8 mouse cellular contexts compared by ENCODE assay signal in genomic region chr14:45528861-45529260, GRCm38 (mm10). TPM values are rescaled to one million over a fixed set of nuclear protein-coding genes. Genes with fewer than 3 reads are reported as not detected.
A peak's percentile ranks its signal among the peaks of the same experiment; 100 is the strongest.
DNase-seq lines count a peak whose midpoint lies in the region; ATAC-seq and TF ChIP-seq lines count a peak whose summit lies in the region.

No protein-coding gene starts in this region.

- ATAC-seq in hindbrain, postnatal 0 days = no peak
- ATAC-seq in lung, embryonic 14.5 days (ENCODE audit: insufficient read depth) = peak; percentile 32; the same call in 1 of the 2 replicates
- 0 out of 2 replicates have a peak, but pooled peaks have one; percentile 33 for ATAC-seq in stomach, embryonic 16.5 days (ENCODE audit: insufficient read depth, low FRiP score)

- H3K36me3 ChIP-seq in liver, adult 2 months (ENCODE audit: control insufficient read depth, insufficient read depth, low read length) = no peaks in the 10 kb centered on the region
- peaks cover 4% of the 10 kb centered on the region; the same call in 1 of the 2 replicates for H3K36me3 ChIP-seq in forebrain, embryonic 10.5 days (replicated peaks)
- no peaks in the 10 kb centered on the region for H3K36me3 ChIP-seq in hindbrain, postnatal 0 days (ENCODE audit: insufficient read depth, low read length)
- H3K36me3 ChIP-seq in lung, embryonic 14.5 days (ENCODE audit: insufficient read depth) = 0 out of 2 replicates have a peak, but pooled peaks cover 5% of the 10 kb centered on the region
- H3K36me3 ChIP-seq in stomach, embryonic 16.5 days (ENCODE audit: control insufficient read depth, insufficient read depth, low read length) = no peaks in the 10 kb centered on the region

- no peak for TF ChIP-seq CTCF in liver, adult 2 months (IDR thresholded peaks at IDR 0.05; ENCODE audit: low read depth, low read length)
- no peak for TF ChIP-seq CTCF in hindbrain, postnatal 0 days (IDR thresholded peaks at IDR 0.05; ENCODE audit: low read depth)
- no peak for TF ChIP-seq CTCF in lung, embryonic 14.5 days (IDR thresholded peaks at IDR 0.05; ENCODE audit: low read depth)

- WGBS in liver, adult 2 months = under 1% methylated on average over 13 of the region's 13 CpGs
- under 1% methylated on average over 13 of the region's 13 CpGs for WGBS in forebrain, embryonic 10.5 days
- WGBS in hindbrain, postnatal 0 days = 0% methylated on average over 13 of the region's 13 CpGs
- under 1% methylated on average over 13 of the region's 13 CpGs for WGBS in lung, embryonic 14.5 days
- 3% methylated on average over 13 of the region's 13 CpGs for WGBS in stomach, embryonic 16.5 days

- H3K4me3 ChIP-seq in liver, adult 2 months (ENCODE audit: insufficient read depth, low read depth, low read length) = peak overlapping the region; percentile 59
- H3K4me3 ChIP-seq in forebrain, embryonic 10.5 days = peak overlapping the region; percentile 82
- peak overlapping the region; percentile 85 for H3K4me3 ChIP-seq in hindbrain, postnatal 0 days (ENCODE audit: low read length)
- H3K4me3 ChIP-seq in lung, embryonic 14.5 days (ENCODE audit: low read depth, low read length) = peak overlapping the region; percentile 73
- H3K4me3 ChIP-seq in stomach, embryonic 16.5 days (replicated peaks; ENCODE audit: low read length) = peak overlapping the region; percentile 77

- peak overlapping the region; percentile 41 for H3K27ac ChIP-seq in liver, adult 2 months (replicated peaks; ENCODE audit: insufficient read depth, low read depth, low read length)
- H3K27ac ChIP-seq in forebrain, embryonic 10.5 days = peak overlapping the region; percentile 97
- H3K27ac ChIP-seq in hindbrain, postnatal 0 days = peak overlapping the region; percentile 96; the same call in 1 of the 2 replicates
- H3K27ac ChIP-seq in lung, embryonic 14.5 days (ENCODE audit: low read depth) = peak overlapping the region; percentile 98
- H3K27ac ChIP-seq in stomach, embryonic 16.5 days (ENCODE audit: low read length) = peak overlapping the region; percentile 95

- no peaks in the 10 kb centered on the region for H3K27me3 ChIP-seq in liver, adult 2 months (ENCODE audit: control insufficient read depth, insufficient read depth, low read length)
- H3K27me3 ChIP-seq in forebrain, embryonic 10.5 days (ENCODE audit: poor library complexity, severe bottlenecking) = no peaks in the 10 kb centered on the region
- H3K27me3 ChIP-seq in hindbrain, postnatal 0 days (ENCODE audit: insufficient read depth, low read length) = no peaks in the 10 kb centered on the region
- no peaks in the 10 kb centered on the region for H3K27me3 ChIP-seq in lung, embryonic 14.5 days (ENCODE audit: insufficient read depth, low read length)
- no peaks in the 10 kb centered on the region for H3K27me3 ChIP-seq in stomach, embryonic 16.5 days (ENCODE audit: control insufficient read depth, insufficient read depth, low read length)

- peaks cover 10% of the 10 kb centered on the region; the same call in 1 of the 2 replicates for H3K79me2 ChIP-seq in liver, adult 2 months (ENCODE audit: control insufficient read depth, insufficient read depth, low read length)

- peak overlapping the region; percentile 59 for H3K4me2 ChIP-seq in hindbrain, postnatal 0 days (ENCODE audit: low read depth, low read length)
- peak overlapping the region; percentile 76 for H3K4me2 ChIP-seq in lung, embryonic 14.5 days
- peak overlapping the region; percentile 80 for H3K4me2 ChIP-seq in stomach, embryonic 16.5 days (ENCODE audit: low read depth, low read length)

- TF ChIP-seq POLR2A in liver, adult 2 months (IDR thresholded peaks at IDR 0.05; ENCODE audit: extremely low read depth, insufficient read depth, low read length) = no peak

- peak overlapping the region; percentile 96 for H3K9ac ChIP-seq in liver, adult 2 months (ENCODE audit: low read depth, low read length)
- H3K9ac ChIP-seq in hindbrain, postnatal 0 days (replicated peaks; ENCODE audit: low read length) = peak overlapping the region; percentile 76
- H3K9ac ChIP-seq in lung, embryonic 14.5 days = peak overlapping the region; percentile 85
- H3K9ac ChIP-seq in stomach, embryonic 16.5 days (ENCODE audit: low read length) = peak overlapping the region; percentile 86

- H3K9me3 ChIP-seq in forebrain, embryonic 10.5 days = no peaks in the 10 kb centered on the region
- no peaks in the 10 kb centered on the region for H3K9me3 ChIP-seq in hindbrain, postnatal 0 days (ENCODE audit: low read length)
- H3K9me3 ChIP-seq in lung, embryonic 14.5 days (ENCODE audit: low read depth, low read length) = no peaks in the 10 kb centered on the region
- H3K9me3 ChIP-seq in stomach, embryonic 16.5 days (replicated peaks; ENCODE audit: control insufficient read depth, low read length) = no peaks in the 10 kb centered on the region

- DNase-seq in liver, adult 2 months (ENCODE audit: extremely low read depth, low read depth, low spot score) = peak; percentile 63
- no peak for DNase-seq in liver
- DNase-seq in forebrain, embryonic 10.5 days (ENCODE audit: extremely low spot score, low spot score) = no peak
- DNase-seq in hindbrain, postnatal 0 days (ENCODE audit: low spot score) = no peak
- peak; percentile 66 for DNase-seq in lung, embryonic 14.5 days
- DNase-seq in thymus, adult 18-20 months = no peak
- no peak for DNase-seq in c-Kit-positive CD71-positive TER-119-positive erythroid progenitor cells, embryonic 14.5 days (ENCODE audit: low spot score)

- peaks cover 20% of the 10 kb centered on the region for H3K4me1 ChIP-seq in liver, adult 2 months (ENCODE audit: control insufficient read depth, insufficient read depth, low read length)
- peaks cover 34% of the 10 kb centered on the region for H3K4me1 ChIP-seq in forebrain, embryonic 10.5 days
- H3K4me1 ChIP-seq in hindbrain, postnatal 0 days (ENCODE audit: insufficient read depth, low read length) = 0 out of 2 replicates have a peak, but pooled peaks cover 13% of the 10 kb centered on the region
- H3K4me1 ChIP-seq in lung, embryonic 14.5 days (ENCODE audit: insufficient read depth) = peaks cover 4% of the 10 kb centered on the region; the same call in 1 of the 2 replicates
- peaks cover 3% of the 10 kb centered on the region; the same call in 1 of the 2 replicates for H3K4me1 ChIP-seq in stomach, embryonic 16.5 days (ENCODE audit: control insufficient read depth, insufficient read depth, low read length)

RNA-seq across cellular contexts. Expression of gene Fermt2, which starts 1.1 kb away (rescaled TPM):
- total RNA-seq in liver, adult 2 months (2014; rRNA removed) = 95.1 and 104 TPM in 2 replicates
- polyA plus RNA-seq in liver, adult 2 months (2012; rRNA removed) = 37.4 and 49.7 TPM in 2 replicates
- 75.7 and 77.6 TPM in 2 replicates for polyA plus RNA-seq in forebrain, embryonic 10.5 days (2016; fragmentation: Nextera tagmentation; extraction: Ambion mirVana)
- total RNA-seq in hindbrain, postnatal 0 days (2014; rRNA removed) = 30.0 and 31.6 TPM in 2 replicates
- polyA plus RNA-seq in hindbrain, postnatal 0 days (2015; fragmentation: Nextera tagmentation; extraction: Ambion mirVana) = 76.4 and 89.4 TPM in 2 replicates
- 209 and 229 TPM in 2 replicates for polyA plus RNA-seq in lung, embryonic 14.5 days (2014; fragmentation: Nextera tagmentation; extraction: Ambion mirVana)
- 213 and 235 TPM in 2 replicates for polyA plus RNA-seq in stomach, embryonic 16.5 days (2015; fragmentation: Nextera tagmentation; extraction: Ambion mirVana)

Comparison
In these comparisons a context has a peak if more than half of its experiments do, and no peak if none do; other contexts are left out.
1. DNase-seq: peak in liver, adult 2 months (single experiment) and lung, embryonic 14.5 days (single experiment); none in liver (single experiment), forebrain, embryonic 10.5 days (single experiment), hindbrain, postnatal 0 days (single experiment), thymus, adult 18-20 months (0 of 2) and c-Kit-positive CD71-positive TER-119-positive erythroid progenitor cells, embryonic 14.5 days (single experiment).
2. H3K27ac ChIP-seq: peak in every context shown above with its lines; median percentile 98 in lung, embryonic 14.5 days; 97 in forebrain, embryonic 10.5 days; 96 in hindbrain, postnatal 0 days; 95 in stomach, embryonic 16.5 days; 41 in liver, adult 2 months.
3. Peak in every context shown above with its lines, with median percentiles within 50 percentile points of each other: H3K4me3 ChIP-seq, H3K9ac ChIP-seq and H3K4me2 ChIP-seq.